Mouse (Mus musculus) E14TG2a.4 (cell line): Measurements from ENCODE around the gene Gm17087.

Experiments used
- CTCF ChIP-seq: conservative IDR thresholded peaks from 2 replicates; pipeline ENCODE4 v1.5.1; 2014; ENCODE audit warnings: low read length
- POU5F1 ChIP-seq: IDR thresholded peaks from 2 replicates; pipeline ENCODE4 v1.6.1; 2014; ENCODE audit warnings: low read length, borderline replicate concordance

GRCm38 (mm10) chr17:8538102-8538501 is 28.6 kb downstream of the Gm17087 start:
- peak; percentile 60 for TF ChIP-seq CTCF
- no peak for TF ChIP-seq POU5F1
